Mouse (Mus musculus): ENCODE measurements at regions not wholly inside any gene's neighbourhood (a gene's known extent, or its start where the extent isn't known, plus 50 kb on each side); places are given as distances from the start of the nearest gene placed in this dataset.

- no peaks in the 10 kb centered on the region for H3K27me3 ChIP-seq
- no peak overlapping the region for H3K27ac ChIP-seq
- H3K4me1 ChIP-seq (replicated peaks) = no peaks in the 10 kb centered on the region
- H3K36me3 ChIP-seq = no peaks in the 10 kb centered on the region
- no peak for ATAC-seq (replicated peaks; ENCODE audit: insufficient number of reproducible peaks, insufficient read depth, low FRiP score, low read depth)
- WGBS = 81% methylated on average over 2 of the region's 2 CpGs
- no peaks in the 10 kb centered on the region for H3K9me3 ChIP-seq (replicated peaks)
- H3K9ac ChIP-seq = no peak overlapping the region
- no peak overlapping the region for H3K4me3 ChIP-seq
- H3K4me2 ChIP-seq = no peak overlapping the region
Measured at GRCm38 (mm10) chr16:46807476-46807875, 309.2 kb upstream of the Nectin3 start.

GRCm38 (mm10) chr16:46776367-46776766, 278.0 kb upstream of the Nectin3 start:
- H3K9me3 ChIP-seq (replicated peaks) = no peaks in the 10 kb centered on the region
- no peaks in the 10 kb centered on the region for H3K4me1 ChIP-seq (replicated peaks)
- no peaks in the 10 kb centered on the region for H3K27me3 ChIP-seq
- no peak overlapping the region for H3K9ac ChIP-seq
- H3K27ac ChIP-seq = no peak overlapping the region
- no peak overlapping the region for H3K4me2 ChIP-seq
- H3K4me3 ChIP-seq = no peak overlapping the region
- H3K36me3 ChIP-seq = no peaks in the 10 kb centered on the region
- no peak for ATAC-seq (replicated peaks; ENCODE audit: insufficient number of reproducible peaks, insufficient read depth, low FRiP score, low read depth)
- 61% methylated on average over 5 of the region's 5 CpGs for WGBS

- no peak overlapping the region for H3K4me3 ChIP-seq
- 56% methylated on average over 4 of the region's 4 CpGs for WGBS
- H3K27ac ChIP-seq = no peak overlapping the region
- no peak overlapping the region for H3K9ac ChIP-seq
- H3K4me1 ChIP-seq (replicated peaks) = no peaks in the 10 kb centered on the region
- H3K27me3 ChIP-seq = no peaks in the 10 kb centered on the region
- H3K36me3 ChIP-seq = no peaks in the 10 kb centered on the region
- no peak for ATAC-seq (replicated peaks; ENCODE audit: insufficient number of reproducible peaks, insufficient read depth, low FRiP score, low read depth)
- H3K9me3 ChIP-seq (replicated peaks) = no peaks in the 10 kb centered on the region
- no peak overlapping the region for H3K4me2 ChIP-seq
Measured at GRCm38 (mm10) chr16:46769383-46769782, 271.1 kb upstream of the Nectin3 start.

- Histone ChIP-seq H3K4me1 (replicated peaks) (no peaks in the 10 kb centered on the region), H3K9me3 (replicated peaks) (no peaks in the 10 kb centered on the region), H3K36me3 (no peaks in the 10 kb centered on the region), H3K4me2 (no peak overlapping the region), H3K27me3 (no peaks in the 10 kb centered on the region), H3K27ac (no peak overlapping the region), H3K4me3 (no peak overlapping the region), H3K9ac (no peak overlapping the region)
- no peak for ATAC-seq (replicated peaks; ENCODE audit: insufficient number of reproducible peaks, insufficient read depth, low FRiP score, low read depth)
- 60% methylated on average over 1 of the region's 1 CpGs for WGBS
Measured at GRCm38 (mm10) chr16:46768376-46768775, 270.1 kb upstream of the Nectin3 start.

GRCm38 (mm10) chr16:46735140-46735539, 236.8 kb upstream of the Nectin3 start:
- Histone ChIP-seq H3K4me3 (no peak overlapping the region), H3K9ac (no peak overlapping the region), H3K36me3 (no peaks in the 10 kb centered on the region), H3K9me3 (replicated peaks) (no peaks in the 10 kb centered on the region), H3K27ac (no peak overlapping the region), H3K4me2 (no peak overlapping the region), H3K27me3 (no peaks in the 10 kb centered on the region), H3K4me1 (replicated peaks) (0 out of 2 replicates have a peak, but pooled peaks cover 6% of the 10 kb centered on the region)
- 69% methylated on average over 4 of the region's 4 CpGs for WGBS
- no peak for ATAC-seq (replicated peaks; ENCODE audit: insufficient number of reproducible peaks, insufficient read depth, low FRiP score, low read depth)

- 73% methylated on average over 3 of the region's 3 CpGs for WGBS
- Histone ChIP-seq H3K4me2 (no peak overlapping the region), H3K27ac (no peak overlapping the region), H3K4me3 (no peak overlapping the region), H3K36me3 (no peaks in the 10 kb centered on the region), H3K4me1 (replicated peaks) (no peaks in the 10 kb centered on the region), H3K27me3 (no peaks in the 10 kb centered on the region), H3K9ac (no peak overlapping the region), H3K9me3 (replicated peaks) (no peaks in the 10 kb centered on the region)
- no peak for ATAC-seq (replicated peaks; ENCODE audit: insufficient number of reproducible peaks, insufficient read depth, low FRiP score, low read depth)
Measured at GRCm38 (mm10) chr16:46728424-46728823, 230.1 kb upstream of the Nectin3 start.

GRCm38 (mm10) chr16:46723660-46724059, 225.3 kb upstream of the Nectin3 start:
- Histone ChIP-seq H3K4me3 (no peak overlapping the region), H3K27ac (no peak overlapping the region), H3K4me1 (replicated peaks) (no peaks in the 10 kb centered on the region), H3K27me3 (no peaks in the 10 kb centered on the region), H3K9ac (no peak overlapping the region), H3K36me3 (no peaks in the 10 kb centered on the region), H3K9me3 (replicated peaks) (no peaks in the 10 kb centered on the region), H3K4me2 (no peak overlapping the region)
- 91% methylated on average over 4 of the region's 4 CpGs for WGBS
- no peak for ATAC-seq (replicated peaks; ENCODE audit: insufficient number of reproducible peaks, insufficient read depth, low FRiP score, low read depth)

GRCm38 (mm10) chr16:46679787-46680186, 181.5 kb upstream of the Nectin3 start:
- 79% methylated on average over 3 of the region's 3 CpGs for WGBS
- no peaks in the 10 kb centered on the region for H3K36me3 ChIP-seq
- H3K9me3 ChIP-seq (replicated peaks) = no peaks in the 10 kb centered on the region
- no peak overlapping the region for H3K4me3 ChIP-seq
- ATAC-seq (replicated peaks; ENCODE audit: insufficient number of reproducible peaks, insufficient read depth, low FRiP score, low read depth) = no peak
- H3K4me1 ChIP-seq (replicated peaks) = no peaks in the 10 kb centered on the region
- H3K27ac ChIP-seq = no peak overlapping the region
- no peak overlapping the region for H3K9ac ChIP-seq
- no peaks in the 10 kb centered on the region for H3K27me3 ChIP-seq
- H3K4me2 ChIP-seq = no peak overlapping the region

GRCm38 (mm10) chr16:46669590-46669989, 171.3 kb upstream of the Nectin3 start:
- Histone ChIP-seq H3K27me3 (no peaks in the 10 kb centered on the region), H3K36me3 (no peaks in the 10 kb centered on the region), H3K9ac (no peak overlapping the region), H3K4me3 (no peak overlapping the region), H3K4me2 (no peak overlapping the region), H3K9me3 (replicated peaks) (no peaks in the 10 kb centered on the region), H3K4me1 (replicated peaks) (no peaks in the 10 kb centered on the region), H3K27ac (no peak overlapping the region)
- WGBS = 80% methylated on average over 3 of the region's 3 CpGs
- no peak for ATAC-seq (replicated peaks; ENCODE audit: insufficient number of reproducible peaks, insufficient read depth, low FRiP score, low read depth)

GRCm38 (mm10) chr16:46665566-46665965, 167.2 kb upstream of the Nectin3 start:
- Histone ChIP-seq H3K4me1 (replicated peaks) (no peaks in the 10 kb centered on the region), H3K4me2 (no peak overlapping the region), H3K9ac (no peak overlapping the region), H3K36me3 (no peaks in the 10 kb centered on the region), H3K27me3 (no peaks in the 10 kb centered on the region), H3K9me3 (replicated peaks) (no peaks in the 10 kb centered on the region), H3K27ac (no peak overlapping the region), H3K4me3 (no peak overlapping the region)
- WGBS = 65% methylated on average over 3 of the region's 3 CpGs
- no peak for ATAC-seq (replicated peaks; ENCODE audit: insufficient number of reproducible peaks, insufficient read depth, low FRiP score, low read depth)

- H3K36me3 ChIP-seq = no peaks in the 10 kb centered on the region
- H3K4me2 ChIP-seq = no peak overlapping the region
- H3K9ac ChIP-seq = no peak overlapping the region
- H3K4me1 ChIP-seq (replicated peaks) = no peaks in the 10 kb centered on the region
- no peak for ATAC-seq (replicated peaks; ENCODE audit: insufficient number of reproducible peaks, insufficient read depth, low FRiP score, low read depth)
- H3K9me3 ChIP-seq (replicated peaks) = no peaks in the 10 kb centered on the region
- no peak overlapping the region for H3K4me3 ChIP-seq
- 82% methylated on average over 4 of the region's 4 CpGs for WGBS
- H3K27ac ChIP-seq = no peak overlapping the region
- no peaks in the 10 kb centered on the region for H3K27me3 ChIP-seq
Measured at GRCm38 (mm10) chr16:46663008-46663407, 164.7 kb upstream of the Nectin3 start.

- no peaks in the 10 kb centered on the region for H3K9me3 ChIP-seq (replicated peaks)
- no peaks in the 10 kb centered on the region for H3K36me3 ChIP-seq
- no peak overlapping the region for H3K27ac ChIP-seq
- no peaks in the 10 kb centered on the region for H3K4me1 ChIP-seq (replicated peaks)
- 83% methylated on average over 4 of the region's 4 CpGs for WGBS
- no peak overlapping the region for H3K9ac ChIP-seq
- no peak overlapping the region for H3K4me2 ChIP-seq
- no peak overlapping the region for H3K4me3 ChIP-seq
- H3K27me3 ChIP-seq = no peaks in the 10 kb centered on the region
- ATAC-seq (replicated peaks; ENCODE audit: insufficient number of reproducible peaks, insufficient read depth, low FRiP score, low read depth) = no peak
Measured at GRCm38 (mm10) chr16:46655041-46655440, 156.7 kb upstream of the Nectin3 start.
